Mouse (Mus musculus) midbrain, embryonic 10.5 days (tissue): ENCODE measurements around the gene Asprv1. TPM values are rescaled to one million over a fixed set of nuclear protein-coding genes. Genes with fewer than 3 reads are reported as not detected.

ENCODE experiments used
- DNase-seq: peaks from one replicate; pipeline ENCODE4 v3.0.0-alpha.2; 2017; ENCODE audit warnings: low spot score
- H3K27ac ChIP-seq: fragments of 300-500 bp; sonication (generic); replicated peaks from 2 replicates; pipeline ENCODE4 v1.5.1; 2016; ENCODE audit warnings: mild to moderate bottlenecking
- H3K27me3 ChIP-seq: fragments of 300-500 bp; sonication (generic); 2 replicates; pipeline ENCODE4 v1.6.1; 2016; ENCODE audit warnings: low read depth, mild to moderate bottlenecking; ENCODE audit not compliant: poor library complexity, severe bottlenecking
- H3K36me3 ChIP-seq: fragments of 300-500 bp; sonication (generic); 2 replicates; pipeline ENCODE4 v1.6.1; 2016; ENCODE audit warnings: mild to moderate bottlenecking, moderate library complexity
- H3K4me1 ChIP-seq: fragments of 300-500 bp; sonication (generic); 2 replicates; pipeline ENCODE4 v1.6.1; 2016
- H3K4me3 ChIP-seq: fragments of 300-500 bp; sonication (generic); 2 replicates; pipeline ENCODE4 v1.5.1; 2016; ENCODE audit warnings: mild to moderate bottlenecking, moderate library complexity
- H3K9me3 ChIP-seq: fragments of 300-500 bp; sonication (generic); replicated peaks from 2 replicates; pipeline ENCODE4 v1.6.1; 2016; ENCODE audit warnings: mild to moderate bottlenecking
- WGBS: fragments of 180-500 bp; shearing (Covaris S2); methylation state at CpG from one replicate; pipeline ENCODE4 v1.1.7; 2016; 5-methylcytosine and 5-hydroxymethylcytosine counted together
- polyA plus RNA-seq: library from polyadenylated mRNA; unstranded; fragments of >200 nt; fragmentation: Nextera tagmentation; extraction: Ambion mirVana; gene quantifications from 2 replicates; pipeline ENCODE4 v1.2.1, GENCODE M21; 2016

Asprv1 gene
- polyA plus RNA-seq, 1 experiment from 2014 or later = 0.25 TPM

GRCm38 (mm10) chr6:86654270-86654916 lies 26.4 kb downstream of the Asprv1 start:
- DNase-seq = no peak
- H3K9me3 ChIP-seq = no peaks in the 10 kb centered on the region
- no peaks in the 10 kb centered on the region for H3K4me1 ChIP-seq
- no peaks in the 10 kb centered on the region for H3K27me3 ChIP-seq
- H3K27ac ChIP-seq = no peak overlapping the region
- peaks cover 51% of the 10 kb centered on the region for H3K36me3 ChIP-seq
- 80% methylated on average over 9 of the region's 9 CpGs for WGBS
- no peak overlapping the region for H3K4me3 ChIP-seq

- DNase-seq = no peak
- no peak overlapping the region for H3K4me3 ChIP-seq
- H3K36me3 ChIP-seq = peaks cover 31% of the 10 kb centered on the region
- H3K27ac ChIP-seq = no peak overlapping the region
- H3K27me3 ChIP-seq = no peaks in the 10 kb centered on the region
- H3K9me3 ChIP-seq = no peaks in the 10 kb centered on the region
- H3K4me1 ChIP-seq = no peaks in the 10 kb centered on the region
- WGBS = 92% methylated on average over 3 of the region's 3 CpGs
Observed at GRCm38 (mm10) chr6:86658501-86658900, 30.5 kb downstream of the Asprv1 start.

- Histone ChIP-seq H3K4me1 (no peaks in the 10 kb centered on the region), H3K36me3 (peaks cover 31% of the 10 kb centered on the region), H3K4me3 (no peak overlapping the region), H3K27ac (no peak overlapping the region), H3K9me3 (no peaks in the 10 kb centered on the region), H3K27me3 (no peaks in the 10 kb centered on the region)
- DNase-seq = no peak
- 81% methylated on average over 9 of the region's 9 CpGs for WGBS
Observed at GRCm38 (mm10) chr6:86660161-86660877, 32.4 kb downstream of the Asprv1 start.

GRCm38 (mm10) chr6:86665076-86665475 lies 37.1 kb downstream of the Asprv1 start:
- Histone ChIP-seq H3K27me3 (no peaks in the 10 kb centered on the region), H3K4me1 (peaks cover 29% of the 10 kb centered on the region), H3K4me3 (no peak overlapping the region), H3K36me3 (peaks cover 21% of the 10 kb centered on the region), H3K27ac (no peak overlapping the region), H3K9me3 (no peaks in the 10 kb centered on the region)
- DNase-seq = no peak
- WGBS = 83% methylated on average over 5 of the region's 5 CpGs

- no peaks in the 10 kb centered on the region for H3K27me3 ChIP-seq
- no peaks in the 10 kb centered on the region for H3K9me3 ChIP-seq
- peaks cover 29% of the 10 kb centered on the region for H3K4me1 ChIP-seq
- no peak overlapping the region for H3K4me3 ChIP-seq
- H3K36me3 ChIP-seq = peaks cover 21% of the 10 kb centered on the region
- no peak for DNase-seq
- H3K27ac ChIP-seq = no peak overlapping the region
- 88% methylated on average over 17 of the region's 17 CpGs for WGBS
Observed at GRCm38 (mm10) chr6:86665560-86666307, 37.8 kb downstream of the Asprv1 start.

GRCm38 (mm10) chr6:86667061-86667460 lies 39.1 kb downstream of the Asprv1 start:
- Histone ChIP-seq H3K36me3 (peaks cover 21% of the 10 kb centered on the region), H3K4me3 (no peak overlapping the region; the same call in 1 of the 2 replicates), H3K27ac (no peak overlapping the region), H3K9me3 (no peaks in the 10 kb centered on the region), H3K27me3 (no peaks in the 10 kb centered on the region), H3K4me1 (peaks cover 29% of the 10 kb centered on the region)
- WGBS = 94% methylated on average over 10 of the region's 10 CpGs
- no peak for DNase-seq

- WGBS = under 1% methylated on average over 68 of the region's 76 CpGs
- no peak for DNase-seq
- Histone ChIP-seq H3K27me3 (no peaks in the 10 kb centered on the region), H3K9me3 (no peaks in the 10 kb centered on the region), H3K4me3 (peak within 1 kb of the TSS; percentile 96), H3K4me1 (peaks cover 29% of the 10 kb centered on the region), H3K27ac (peak within 1 kb of the TSS; percentile 84), H3K36me3 (peaks cover 29% of the 10 kb centered on the region)
Observed at GRCm38 (mm10) chr6:86668580-86669239, 40.7 kb downstream of the Asprv1 start, which contains the start of gene Mxd1. Mxd1 (minus strand) TSS chr6:86669161.

GRCm38 (mm10) chr6:86669240-86669727 lies 41.3 kb downstream of the Asprv1 start:
- Histone ChIP-seq H3K4me3 (peak overlapping the region; percentile 96), H3K36me3 (peaks cover 35% of the 10 kb centered on the region), H3K27me3 (no peaks in the 10 kb centered on the region), H3K27ac (peak overlapping the region; percentile 84), H3K4me1 (peaks cover 29% of the 10 kb centered on the region), H3K9me3 (no peaks in the 10 kb centered on the region)
- peak; percentile 100 for DNase-seq
- under 1% methylated on average over 37 of the region's 37 CpGs for WGBS

GRCm38 (mm10) chr6:86670873-86671272 lies 42.9 kb downstream of the Asprv1 start:
- H3K9me3 ChIP-seq = no peaks in the 10 kb centered on the region
- H3K36me3 ChIP-seq = peaks cover 51% of the 10 kb centered on the region
- no peak overlapping the region for H3K4me3 ChIP-seq
- 14% methylated on average over 2 of the region's 2 CpGs for WGBS
- DNase-seq = peak; percentile 35
- H3K4me1 ChIP-seq = peaks cover 29% of the 10 kb centered on the region
- no peak overlapping the region for H3K27ac ChIP-seq
- no peaks in the 10 kb centered on the region for H3K27me3 ChIP-seq

- 86% methylated on average over 6 of the region's 6 CpGs for WGBS
- H3K27me3 ChIP-seq = no peaks in the 10 kb centered on the region
- no peak for DNase-seq
- H3K4me1 ChIP-seq = peaks cover 4% of the 10 kb centered on the region
- peaks cover 97% of the 10 kb centered on the region for H3K36me3 ChIP-seq
- no peaks in the 10 kb centered on the region for H3K9me3 ChIP-seq
- no peak overlapping the region for H3K27ac ChIP-seq
- H3K4me3 ChIP-seq = no peak overlapping the region
Observed at GRCm38 (mm10) chr6:86678341-86678740, 50.4 kb downstream of the Asprv1 start.
